Mouse (Mus musculus) heart, embryonic 13.5 days (tissue): ENCODE results near the gene Haao. TPM values are rescaled to one million over a fixed set of nuclear protein-coding genes. Genes with fewer than 3 reads are reported as not detected.

Experiments
- polyA plus RNA-seq: library from polyadenylated mRNA; unstranded; fragments of >200 nt; fragmentation: Nextera tagmentation; extraction: Ambion mirVana; gene quantifications from 2 replicates; pipeline ENCODE4 v1.2.1, GENCODE M21; 2015

The Haao gene
- polyA plus RNA-seq, 1 experiment from 2014 or later: 0.19 TPM

Other genes starting within 250 kb of the Haao start
- not detected in 2 replicates for gene Kcng3, start 216.1 kb downstream of the Haao start, polyA plus RNA-seq
- gene Mta3, start 141.8 kb downstream of the Haao start, polyA plus RNA-seq: 34.9 and 37.4 TPM in 2 replicates